Mouse (Mus musculus) neural tube, embryonic 15.5 days (tissue): ENCODE data around the gene Ankrd52. TPM values are rescaled to one million over a fixed set of nuclear protein-coding genes. Genes with fewer than 3 reads are reported as not detected.

ENCODE experiments used
- ATAC-seq: fragments of 200-750 bp; cut with Nextera tagmentation; 2 replicates; pipeline ENCODE4 v1.8.0; 2017; ENCODE audit warnings: mild to moderate bottlenecking, moderate TSS enrichment, moderate library complexity; ENCODE audit not compliant: low FRiP score
- H3K27ac ChIP-seq: fragments of 300-500 bp; sonication (generic); replicated peaks from 2 replicates; pipeline ENCODE4 v1.5.1; 2015; ENCODE audit warnings: mild to moderate bottlenecking, inconsistent platforms
- H3K27me3 ChIP-seq: fragments of 300-500 bp; sonication (generic); replicated peaks from 2 replicates; pipeline ENCODE4 v1.6.1; 2015; ENCODE audit warnings: inconsistent platforms
- H3K36me3 ChIP-seq: fragments of 300-500 bp; sonication (generic); 2 replicates; pipeline ENCODE4 v1.6.1; 2015; ENCODE audit warnings: inconsistent platforms
- H3K4me1 ChIP-seq: fragments of 300-500 bp; sonication (generic); 2 replicates; pipeline ENCODE4 v1.6.1; 2015; ENCODE audit warnings: inconsistent platforms
- H3K4me2 ChIP-seq: fragments of 300-500 bp; sonication (generic); 2 replicates; pipeline ENCODE4 v1.6.1; 2015; ENCODE audit warnings: inconsistent platforms, mild to moderate bottlenecking, moderate library complexity
- H3K4me3 ChIP-seq: fragments of 300-500 bp; sonication (generic); replicated peaks from 2 replicates; pipeline ENCODE4 v1.5.1; 2015; ENCODE audit warnings: mild to moderate bottlenecking, inconsistent platforms
- H3K9ac ChIP-seq: fragments of 300-500 bp; sonication (generic); replicated peaks from 2 replicates; pipeline ENCODE4 v1.6.1; 2015; ENCODE audit warnings: mild to moderate bottlenecking, inconsistent platforms
- H3K9me3 ChIP-seq: fragments of 300-500 bp; sonication (generic); replicated peaks from 2 replicates; pipeline ENCODE4 v1.6.1; 2016; ENCODE audit warnings: inconsistent platforms
- WGBS: fragments of 180-500 bp; shearing (Covaris S2); methylation state at CpG from one replicate; pipeline ENCODE4 v1.1.7; 2015; ENCODE audit warnings: mixed read lengths; 5-methylcytosine and 5-hydroxymethylcytosine counted together
- polyA plus RNA-seq: library from polyadenylated mRNA; unstranded; fragments of >200 nt; fragmentation: Nextera tagmentation; extraction: Ambion mirVana; gene quantifications from 2 replicates; pipeline ENCODE4 v1.2.1, GENCODE M21; 2015

Ankrd52 gene
- polyA plus RNA-seq, 1 experiment from 2014 or later: 11.2 TPM

DNA sequence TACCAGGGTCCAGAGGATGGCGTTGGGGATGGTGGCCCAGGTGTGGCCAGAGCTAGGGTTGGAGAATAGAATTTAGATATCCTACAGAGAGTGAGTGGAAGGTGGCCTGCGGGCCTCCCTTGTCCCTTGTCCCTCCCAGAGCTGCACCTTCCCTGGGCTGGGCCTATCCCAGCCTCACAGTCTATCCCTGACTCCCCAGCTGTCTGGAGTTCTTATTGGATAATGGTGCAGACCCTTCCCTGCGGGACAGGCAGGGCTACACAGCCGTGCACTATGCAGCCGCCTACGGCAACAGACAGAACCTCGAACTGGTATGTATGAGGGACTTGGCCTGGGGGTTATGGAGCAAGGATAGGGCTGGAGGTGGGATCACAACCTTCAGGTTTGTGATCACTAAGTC, 9.0 kb downstream of the Ankrd52 start:
- H3K4me1 ChIP-seq: no peaks in the 10 kb centered on the region
- WGBS: 89% methylated on average over 7 of the region's 7 CpGs
- no peak overlapping the region for H3K4me3 ChIP-seq
- no peak overlapping the region for H3K27ac ChIP-seq
- H3K27me3 ChIP-seq: no peaks in the 10 kb centered on the region
- no peak for ATAC-seq
- no peak overlapping the region for H3K4me2 ChIP-seq
- no peaks in the 10 kb centered on the region for H3K9me3 ChIP-seq
- no peak overlapping the region for H3K9ac ChIP-seq
- peaks cover 97% of the 10 kb centered on the region for H3K36me3 ChIP-seq

DNA sequence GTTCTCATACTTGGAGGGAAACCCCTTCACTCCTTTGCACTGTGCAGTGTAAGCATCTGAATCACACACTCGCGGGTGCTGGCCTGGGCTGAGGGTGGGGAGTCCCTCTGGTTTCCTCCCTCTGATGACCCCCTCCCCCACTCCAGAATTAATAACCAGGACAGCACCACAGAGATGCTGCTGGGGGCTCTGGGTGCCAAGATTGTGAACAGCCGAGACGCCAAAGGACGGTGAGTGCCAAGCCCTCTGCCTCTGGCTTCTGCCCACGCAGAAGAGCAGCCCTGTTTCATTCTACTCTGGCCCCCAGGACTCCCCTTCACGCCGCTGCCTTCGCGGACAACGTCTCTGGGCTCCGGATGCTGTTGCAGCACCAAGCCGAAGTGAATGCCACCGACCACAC, 12.0 kb downstream of the Ankrd52 start:
- no peaks in the 10 kb centered on the region for H3K27me3 ChIP-seq
- no peaks in the 10 kb centered on the region for H3K4me1 ChIP-seq
- no peak overlapping the region for H3K4me2 ChIP-seq
- H3K4me3 ChIP-seq: no peak overlapping the region
- ATAC-seq: no peak
- WGBS: 92% methylated on average over 14 of the region's 14 CpGs
- no peak overlapping the region for H3K27ac ChIP-seq
- H3K9me3 ChIP-seq: no peaks in the 10 kb centered on the region
- peaks cover 97% of the 10 kb centered on the region for H3K36me3 ChIP-seq
- H3K9ac ChIP-seq: no peak overlapping the region

DNA sequence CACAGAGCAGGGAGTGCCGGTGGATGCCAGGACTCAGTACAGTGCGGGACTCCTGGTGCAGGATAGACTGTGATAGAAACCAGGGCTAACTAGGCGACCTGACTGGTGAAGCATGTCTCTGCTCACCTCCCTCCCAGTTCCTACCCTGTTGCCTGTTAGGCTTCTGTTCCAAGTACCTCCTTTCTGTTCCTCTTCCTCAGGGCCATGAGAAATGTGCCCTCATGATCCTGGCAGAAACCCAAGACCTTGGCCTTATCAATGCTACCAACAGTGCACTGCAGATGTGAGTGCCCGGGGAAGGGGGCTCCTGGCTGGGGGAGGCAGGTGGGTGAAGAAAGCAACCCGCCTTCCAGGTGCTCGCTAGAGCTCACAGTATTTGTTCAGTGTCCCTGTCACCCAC, 12.7 kb downstream of the Ankrd52 start:
- no peak overlapping the region for H3K27ac ChIP-seq
- no peak overlapping the region for H3K4me2 ChIP-seq
- H3K4me1 ChIP-seq: no peaks in the 10 kb centered on the region
- H3K9ac ChIP-seq: no peak overlapping the region
- WGBS: 88% methylated on average over 6 of the region's 6 CpGs
- no peak overlapping the region for H3K4me3 ChIP-seq
- no peak for ATAC-seq
- peaks cover 95% of the 10 kb centered on the region for H3K36me3 ChIP-seq
- no peaks in the 10 kb centered on the region for H3K9me3 ChIP-seq
- no peaks in the 10 kb centered on the region for H3K27me3 ChIP-seq

DNA sequence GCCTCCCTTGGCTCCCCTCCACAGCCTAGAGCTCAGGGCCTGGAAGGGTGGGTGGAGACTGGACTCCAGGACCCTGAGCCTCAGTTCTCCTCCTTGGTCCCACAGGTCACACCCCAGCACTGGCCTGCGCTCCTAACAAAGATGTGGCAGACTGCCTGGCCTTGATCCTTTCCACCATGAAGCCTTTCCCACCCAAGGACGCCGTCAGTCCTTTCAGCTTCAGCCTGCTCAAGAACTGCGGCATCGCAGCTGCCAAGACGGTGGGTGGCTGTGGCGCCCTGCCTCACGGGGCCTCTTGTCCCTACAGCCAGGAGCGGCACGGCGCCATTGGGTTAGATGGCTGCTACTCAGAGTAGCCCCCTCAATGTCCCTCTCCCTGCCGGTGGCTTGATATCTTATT, 13.5 kb downstream of the Ankrd52 start:
- H3K9me3 ChIP-seq: no peaks in the 10 kb centered on the region
- H3K4me1 ChIP-seq: no peaks in the 10 kb centered on the region
- H3K27ac ChIP-seq: no peak overlapping the region
- H3K36me3 ChIP-seq: peaks cover 88% of the 10 kb centered on the region
- H3K27me3 ChIP-seq: no peaks in the 10 kb centered on the region
- H3K9ac ChIP-seq: no peak overlapping the region
- no peak overlapping the region for H3K4me3 ChIP-seq
- WGBS: 93% methylated on average over 12 of the region's 12 CpGs
- no peak for ATAC-seq
- no peak overlapping the region for H3K4me2 ChIP-seq

DNA sequence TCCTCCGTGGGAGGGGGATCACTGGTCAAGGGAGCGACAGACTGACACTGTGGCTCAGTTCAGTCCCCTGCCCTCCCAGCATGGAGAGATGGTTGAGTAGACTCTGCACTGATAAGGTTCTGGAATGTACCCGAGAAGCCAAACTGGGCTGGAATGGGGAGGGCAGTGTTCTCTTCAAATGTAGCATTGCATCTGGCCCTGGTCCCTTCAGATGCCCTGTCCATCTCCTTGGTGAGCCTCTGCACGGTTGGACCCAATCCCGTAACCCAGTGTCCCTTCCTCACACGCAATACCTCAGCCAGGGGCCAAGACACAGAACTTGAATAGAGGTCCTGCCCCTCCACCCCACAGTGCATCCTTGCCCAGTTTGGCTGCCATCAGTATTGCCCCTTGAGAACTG, 14.9 kb downstream of the Ankrd52 start:
- 85% methylated on average over 6 of the region's 6 CpGs for whole genome bisulfite sequencing
- no peak for ATAC-seq
- Histone ChIP-seq H3K4me1 (no peaks in the 10 kb centered on the region), H3K9ac (no peak overlapping the region), H3K4me2 (no peak overlapping the region), H3K9me3 (no peaks in the 10 kb centered on the region), H3K4me3 (no peak overlapping the region), H3K27ac (no peak overlapping the region), H3K36me3 (peaks cover 74% of the 10 kb centered on the region), H3K27me3 (no peaks in the 10 kb centered on the region)

DNA sequence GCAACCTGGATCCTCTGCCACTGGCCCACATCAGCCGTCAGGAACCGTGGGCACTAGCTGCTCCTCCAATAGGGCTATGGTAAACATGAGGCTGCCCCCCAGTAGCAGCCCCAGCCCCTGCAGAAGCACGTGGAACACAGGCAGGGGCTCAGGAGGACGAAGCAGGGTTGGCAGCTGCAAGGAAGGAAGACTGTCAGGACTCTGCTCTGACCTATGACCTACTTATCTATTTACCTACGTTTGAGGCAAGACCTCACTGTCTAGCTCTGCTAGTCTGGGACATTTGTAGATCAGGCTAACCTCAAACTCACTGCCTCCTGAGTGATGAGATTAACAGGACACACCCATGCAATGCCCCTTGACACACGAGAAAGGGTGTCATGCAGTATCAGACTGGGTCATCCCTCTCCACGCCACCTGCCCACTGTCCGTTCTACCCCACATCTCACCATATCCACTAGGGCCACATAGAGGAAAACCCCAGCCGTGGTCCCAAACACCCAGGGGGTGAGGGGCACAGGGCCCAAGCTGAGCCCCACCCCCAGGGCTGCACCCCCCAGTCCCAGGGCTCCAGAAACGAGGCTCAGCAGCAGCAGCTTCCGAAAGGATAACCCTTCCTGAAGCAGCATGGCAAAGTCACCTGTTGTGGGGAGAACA, 19.2 kb downstream of the Ankrd52 start:
- Histone ChIP-seq H3K4me1 (no peaks in the 10 kb centered on the region), H3K9me3 (no peaks in the 10 kb centered on the region), H3K4me3 (no peak overlapping the region), H3K9ac (no peak overlapping the region), H3K27me3 (no peaks in the 10 kb centered on the region), H3K4me2 (no peak overlapping the region), H3K36me3 (peaks cover 31% of the 10 kb centered on the region), H3K27ac (no peak overlapping the region)
- no peak for ATAC-seq
- WGBS: 78% methylated on average over 11 of the region's 11 CpGs

DNA sequence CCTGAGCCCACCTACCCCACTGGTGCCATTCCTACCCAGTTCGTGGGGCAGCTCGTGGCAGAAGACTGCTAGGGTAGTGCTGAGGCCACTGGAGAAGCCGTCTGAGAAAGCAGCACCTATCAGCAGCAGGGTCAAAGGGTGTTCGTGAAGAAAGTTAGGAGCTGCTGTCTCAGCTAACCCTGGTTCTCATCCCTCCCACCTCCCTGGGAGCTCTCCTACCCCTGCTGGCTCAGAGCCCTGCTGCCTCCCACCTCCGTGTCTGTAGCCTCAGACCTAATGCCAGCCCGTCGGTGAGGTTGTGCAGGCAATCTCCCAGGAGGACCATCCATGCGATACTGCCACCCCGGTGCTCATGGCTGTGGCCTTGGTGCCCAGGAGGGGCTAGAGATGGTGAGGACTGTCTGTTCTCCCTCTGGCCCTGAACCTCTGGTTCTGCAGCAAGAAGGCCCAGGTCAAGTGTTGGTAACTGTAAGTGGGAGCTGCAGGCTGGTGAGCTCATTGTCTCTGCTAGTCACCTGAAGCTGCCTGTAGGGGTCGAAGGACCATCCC, 19.9 kb downstream of the Ankrd52 start:
- Histone ChIP-seq H3K4me3 (no peak overlapping the region), H3K27ac (no peak overlapping the region), H3K4me2 (no peak overlapping the region), H3K4me1 (no peaks in the 10 kb centered on the region), H3K27me3 (no peaks in the 10 kb centered on the region), H3K36me3 (peaks cover 27% of the 10 kb centered on the region), H3K9ac (no peak overlapping the region), H3K9me3 (no peaks in the 10 kb centered on the region)
- WGBS: 65% methylated on average over 10 of the region's 10 CpGs
- no peak for ATAC-seq

DNA sequence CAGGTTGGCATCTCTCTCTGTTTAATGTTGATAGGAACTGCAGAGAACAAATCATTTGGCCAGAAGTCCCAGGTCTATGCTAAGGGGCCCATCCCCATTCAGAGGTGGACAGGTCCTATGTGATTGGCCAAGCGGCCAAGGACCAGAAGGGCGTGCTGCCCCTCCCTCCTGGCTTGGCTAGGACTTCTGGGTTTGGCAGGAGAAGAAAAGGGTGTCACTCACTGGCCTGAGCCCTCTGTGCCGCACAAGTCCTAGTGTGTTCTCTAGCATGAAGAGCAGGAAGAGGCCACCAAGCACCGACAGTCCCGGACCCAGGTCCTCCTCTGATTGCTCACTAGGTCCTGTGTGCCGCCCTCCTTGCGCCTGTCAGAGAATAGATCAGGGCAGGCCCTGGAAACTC, 20.6 kb downstream of the Ankrd52 start:
- Histone ChIP-seq H3K27ac (no peak overlapping the region), H3K36me3 (peaks cover 21% of the 10 kb centered on the region), H3K4me3 (no peak overlapping the region), H3K27me3 (no peaks in the 10 kb centered on the region), H3K4me2 (no peak overlapping the region), H3K9me3 (no peaks in the 10 kb centered on the region), H3K9ac (no peak overlapping the region), H3K4me1 (no peaks in the 10 kb centered on the region)
- 61% methylated on average over 7 of the region's 7 CpGs for WGBS
- ATAC-seq: no peak

DNA sequence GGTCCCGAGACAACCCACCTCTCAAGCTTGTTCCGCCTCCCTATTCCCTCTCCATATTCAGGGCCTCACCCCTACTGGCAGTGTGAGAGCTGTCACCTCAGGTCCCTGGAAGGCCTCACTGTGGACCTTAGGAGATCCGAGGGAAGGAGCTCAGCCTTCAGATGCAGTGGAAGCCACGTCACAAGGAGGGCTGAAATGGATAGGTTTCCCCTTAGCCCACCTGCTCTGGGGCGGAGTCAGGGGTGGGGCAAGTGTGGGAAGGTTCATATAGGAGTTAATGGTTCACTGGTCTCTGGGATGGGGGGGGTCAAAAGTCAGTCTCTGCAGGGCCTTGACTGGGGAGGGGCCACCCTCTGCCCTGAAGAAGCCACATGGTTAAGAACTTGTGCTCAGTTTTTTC, 23.4 kb downstream of the Ankrd52 start:
- Histone ChIP-seq H3K4me1 (no peaks in the 10 kb centered on the region), H3K4me3 (no peak overlapping the region), H3K27me3 (no peaks in the 10 kb centered on the region), H3K27ac (no peak overlapping the region), H3K36me3 (peaks cover 6% of the 10 kb centered on the region; the same call in 1 of the 2 replicates), H3K9me3 (no peaks in the 10 kb centered on the region), H3K9ac (no peak overlapping the region), H3K4me2 (no peak overlapping the region)
- 36% methylated on average over 5 of the region's 5 CpGs for WGBS
- no peak for ATAC-seq

DNA sequence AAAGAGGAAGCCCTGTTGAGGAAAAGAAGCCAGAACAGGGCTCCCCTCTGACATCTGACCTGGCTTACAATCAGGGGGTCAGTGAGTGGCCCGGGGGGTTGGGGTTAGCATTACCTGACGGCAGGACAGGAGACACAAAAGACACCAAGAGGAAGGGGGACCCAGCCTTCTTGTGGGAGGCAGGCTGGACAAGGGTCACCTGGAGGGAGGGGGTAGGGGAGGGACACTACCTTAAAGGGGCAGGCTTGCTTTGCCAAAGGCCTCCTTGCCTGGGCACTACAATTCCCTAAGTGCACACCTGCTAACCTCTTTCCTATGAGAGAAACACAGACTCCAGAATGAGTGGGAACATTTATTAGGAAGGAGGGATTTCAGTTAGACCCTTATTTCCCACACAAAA, 24.1 kb downstream of the Ankrd52 start, which contains the start of gene Slc39a5:
Gene Slc39a5 (minus strand): TSS at position 174 of the 400 bp plus-strand sequence.
- H3K4me2 ChIP-seq: no peak within 1 kb of the TSS
- no peak within 1 kb of the TSS for H3K9ac ChIP-seq
- H3K4me3 ChIP-seq: no peak within 1 kb of the TSS
- no peak for ATAC-seq
- 8% methylated on average over 2 of the region's 2 CpGs for WGBS
- H3K9me3 ChIP-seq: no peaks in the 10 kb centered on the region
- H3K27me3 ChIP-seq: no peaks in the 10 kb centered on the region
- H3K4me1 ChIP-seq: no peaks in the 10 kb centered on the region
- no peak within 1 kb of the TSS for H3K27ac ChIP-seq
- peaks cover 8% of the 10 kb centered on the region for H3K36me3 ChIP-seq

DNA sequence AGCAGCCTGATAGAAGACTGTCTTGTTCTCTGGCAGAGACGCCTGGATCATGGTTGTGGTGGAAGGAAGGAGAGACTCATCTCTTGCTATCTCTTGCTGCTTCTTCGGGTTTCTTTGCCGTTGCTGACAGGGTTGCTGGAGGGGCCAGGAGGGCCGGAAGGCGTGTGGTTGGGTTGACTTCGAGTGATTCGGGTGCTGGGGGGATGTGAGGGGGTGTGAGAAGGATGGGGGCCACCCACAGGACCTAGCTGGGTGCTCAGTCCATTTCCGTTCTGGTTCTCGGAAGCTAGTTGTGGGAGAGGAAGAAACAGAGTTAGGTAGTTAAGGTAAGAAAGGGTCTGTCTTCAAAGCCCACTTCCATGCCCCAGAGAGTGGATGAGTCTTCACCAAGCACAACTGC, 24.7 kb downstream of the Ankrd52 start:
- Histone ChIP-seq H3K9me3 (no peaks in the 10 kb centered on the region), H3K36me3 (peaks cover 14% of the 10 kb centered on the region), H3K27ac (no peak overlapping the region), H3K4me1 (no peaks in the 10 kb centered on the region), H3K4me3 (no peak overlapping the region), H3K27me3 (no peaks in the 10 kb centered on the region), H3K4me2 (no peak overlapping the region), H3K9ac (no peak overlapping the region)
- no peak for ATAC-seq
- WGBS: 81% methylated on average over 9 of the region's 9 CpGs

DNA sequence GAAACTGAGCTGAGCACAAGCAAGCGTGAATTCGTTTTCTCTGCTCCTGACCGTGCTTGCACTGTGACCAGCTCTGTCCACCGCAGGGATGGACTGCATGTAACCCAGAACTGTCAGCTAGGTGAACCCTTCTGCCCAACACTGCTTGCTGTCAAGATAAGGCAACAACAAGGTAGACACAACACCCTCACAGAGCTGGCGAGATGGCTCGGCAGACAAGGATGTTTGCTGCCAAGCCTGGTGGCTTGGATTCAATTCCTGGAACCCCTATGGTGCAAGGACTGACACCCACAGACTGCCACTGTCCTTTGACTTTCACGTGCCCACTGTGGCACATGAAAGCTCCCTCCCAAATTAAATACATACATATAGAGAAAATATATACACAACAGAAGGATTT, 27.0 kb downstream of the Ankrd52 start:
- no peak overlapping the region for H3K27ac ChIP-seq
- H3K4me2 ChIP-seq: no peak overlapping the region
- no peaks in the 10 kb centered on the region for H3K9me3 ChIP-seq
- no peak for ATAC-seq
- 92% methylated on average over 7 of the region's 7 CpGs for WGBS
- H3K36me3 ChIP-seq: peaks cover 16% of the 10 kb centered on the region
- peaks cover 11% of the 10 kb centered on the region for H3K4me1 ChIP-seq
- no peak overlapping the region for H3K9ac ChIP-seq
- H3K4me3 ChIP-seq: no peak overlapping the region
- no peaks in the 10 kb centered on the region for H3K27me3 ChIP-seq
